In the genomic region with DNA sequence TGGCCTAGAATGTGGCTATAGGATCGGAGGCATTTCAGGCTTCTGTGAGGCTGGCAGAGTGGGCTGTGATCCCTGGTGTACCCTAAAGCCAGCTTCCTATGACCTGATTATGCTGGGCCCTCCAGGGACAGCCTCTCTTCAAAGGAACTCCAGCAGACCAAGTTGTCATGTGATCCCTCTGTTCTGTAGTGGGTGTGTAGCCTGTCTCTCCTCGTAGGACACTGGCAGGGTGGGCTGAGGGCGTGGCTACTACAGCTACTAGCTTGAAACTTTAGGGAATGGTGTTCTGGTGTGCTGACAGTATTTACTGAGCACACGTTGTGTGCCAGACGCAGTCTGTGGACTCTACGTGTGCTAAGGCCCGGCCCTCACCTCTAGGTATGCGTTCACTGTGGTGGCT, we compare ENCODE assay signal across 12 mouse cellular contexts. TPM values are rescaled to one million over a fixed set of nuclear protein-coding genes. Genes with fewer than 3 reads are reported as not detected.
DNase-seq lines count a peak whose midpoint lies in the region; ATAC-seq and TF ChIP-seq lines count a peak whose summit lies in the region.
"Had no signal": no experiment of that assay in that cellular context is flagged by ENCODE, and none has a peak within 500 bp of the region (broad histone marks: within the 10 kb centered on the region; RNA-seq: fewer than 3 reads in every experiment).

No protein-coding gene starts in this region.

- no peak for TF ChIP-seq CTCF in midbrain, postnatal 0 days (IDR thresholded peaks at IDR 0.05)

- DNase-seq in heart, postnatal 10 days, result no peak
- DNase-seq in midbrain, postnatal 0 days (ENCODE audit: low spot score), result no peak
- DNase-seq in midbrain, embryonic 10.5 days (ENCODE audit: low spot score), result no peak
- DNase-seq in cerebellum, adult 9-11 months, result no peak
- no peak for DNase-seq in cerebellum, postnatal 4 days (ENCODE audit: low spot score in 2 of 2)
- DNase-seq: embryo, embryonic 11 days had no signal

- H3K27ac ChIP-seq in heart, embryonic 14.5 days (replicated peaks in 1 of 2; ENCODE audit: control insufficient read depth in 1 of 2, insufficient read depth in 1 of 2, low read depth in 2 of 2, low read length in 2 of 2), result peak overlapping the region in 1 of 2 experiments; percentile 58; a peak in 1 of 4 replicates
- H3K27ac ChIP-seq in midbrain, postnatal 0 days (ENCODE audit: low read depth, low read length), result no peak overlapping the region
- H3K27ac ChIP-seq in midbrain, embryonic 10.5 days (replicated peaks), result no peak overlapping the region
- peak overlapping the region; percentile 27; the same call in 1 of the 2 replicates for H3K27ac ChIP-seq in intestine, embryonic 16.5 days (ENCODE audit: low read length)
- H3K27ac ChIP-seq: forebrain, embryonic 15.5 days; hindbrain, embryonic 14.5 days had no signal

- H3K27me3 ChIP-seq in heart, embryonic 14.5 days (ENCODE audit: control insufficient read depth, insufficient read depth, low read length), result no peaks in the 10 kb centered on the region
- H3K27me3 ChIP-seq in midbrain, postnatal 0 days (ENCODE audit: insufficient read depth, low read length), result 0 out of 2 replicates have a peak, but pooled peaks cover 14% of the 10 kb centered on the region
- peaks cover 64% of the 10 kb centered on the region for H3K27me3 ChIP-seq in midbrain, embryonic 10.5 days (ENCODE audit: low read depth, poor library complexity, severe bottlenecking)
- H3K27me3 ChIP-seq in intestine, embryonic 16.5 days (replicated peaks; ENCODE audit: control insufficient read depth, insufficient read depth, low read length), result peaks cover 4% of the 10 kb centered on the region; the same call in 1 of the 2 replicates

- 50% methylated on average over 8 of the region's 8 CpGs for WGBS in heart, embryonic 14.5 days
- 68% methylated on average over 8 of the region's 8 CpGs for WGBS in midbrain, postnatal 0 days
- 71% methylated on average over 8 of the region's 8 CpGs for WGBS in midbrain, embryonic 10.5 days
- 62% methylated on average over 8 of the region's 8 CpGs for WGBS in intestine, embryonic 16.5 days

- H3K4me2 ChIP-seq in heart, embryonic 14.5 days (ENCODE audit: low read length), result no peak overlapping the region
- H3K4me2 ChIP-seq in midbrain, postnatal 0 days (ENCODE audit: low read depth, low read length, poor library complexity, severe bottlenecking), result no peak overlapping the region
- H3K4me2 ChIP-seq in intestine, embryonic 16.5 days (ENCODE audit: low read depth, low read length), result no peak overlapping the region
- H3K4me2 ChIP-seq: forebrain, embryonic 15.5 days; hindbrain, embryonic 14.5 days had no signal

- H3K9me3 ChIP-seq in heart, embryonic 14.5 days (ENCODE audit: control insufficient read depth, low read length), result no peaks in the 10 kb centered on the region
- H3K9me3 ChIP-seq in midbrain, postnatal 0 days (ENCODE audit: low read length), result no peaks in the 10 kb centered on the region
- H3K9me3 ChIP-seq in midbrain, embryonic 10.5 days (replicated peaks), result no peaks in the 10 kb centered on the region
- no peaks in the 10 kb centered on the region for H3K9me3 ChIP-seq in intestine, embryonic 16.5 days (ENCODE audit: control insufficient read depth, low read length)
- H3K9me3 ChIP-seq: forebrain, embryonic 15.5 days had no signal

- intact Hi-C loops in heart, postnatal 10 days (cut with DNase I), result no loop called here

- no peak overlapping the region for H3K4me3 ChIP-seq in heart, embryonic 14.5 days (ENCODE audit: control insufficient read depth in 1 of 2, insufficient read depth in 1 of 2, low read depth in 1 of 2, low read length in 2 of 2)
- H3K4me3 ChIP-seq in midbrain, postnatal 0 days (ENCODE audit: low read depth, low read length), result no peak overlapping the region
- no peak overlapping the region for H3K4me3 ChIP-seq in midbrain, embryonic 10.5 days
- no peak overlapping the region for H3K4me3 ChIP-seq in intestine, embryonic 16.5 days (ENCODE audit: low read length)
- H3K4me3 ChIP-seq: forebrain, embryonic 15.5 days had no signal

- H3K36me3 ChIP-seq in heart, embryonic 14.5 days (ENCODE audit: control insufficient read depth, insufficient read depth, low read length), result peaks cover 22% of the 10 kb centered on the region
- H3K36me3 ChIP-seq in midbrain, postnatal 0 days (ENCODE audit: insufficient read depth, low read length), result peaks cover 22% of the 10 kb centered on the region
- peaks cover 19% of the 10 kb centered on the region for H3K36me3 ChIP-seq in midbrain, embryonic 10.5 days
- H3K36me3 ChIP-seq in intestine, embryonic 16.5 days (ENCODE audit: control insufficient read depth, insufficient read depth, low read length), result peaks cover 13% of the 10 kb centered on the region
- H3K36me3 ChIP-seq: forebrain, embryonic 15.5 days had no signal

- H3K9ac ChIP-seq in heart, embryonic 14.5 days (ENCODE audit: low read length), result peak overlapping the region; percentile 21
- peak overlapping the region; percentile 24; the same call in 1 of the 2 replicates for H3K9ac ChIP-seq in midbrain, postnatal 0 days (replicated peaks; ENCODE audit: low read length, poor library complexity, severe bottlenecking)
- peak overlapping the region; percentile 40; the same call in 1 of the 2 replicates for H3K9ac ChIP-seq in intestine, embryonic 16.5 days (ENCODE audit: low read depth, low read length)
- H3K9ac ChIP-seq: forebrain, embryonic 15.5 days; hindbrain, embryonic 14.5 days had no signal

- peaks cover 36 to 79% of the 10 kb centered on the region in 2 experiments for H3K4me1 ChIP-seq in heart, embryonic 14.5 days (ENCODE audit: control insufficient read depth in 2 of 2, insufficient read depth in 2 of 2, low read length in 2 of 2)
- H3K4me1 ChIP-seq in midbrain, postnatal 0 days (ENCODE audit: insufficient read depth, low read length), result peaks cover 11% of the 10 kb centered on the region
- peaks cover 94% of the 10 kb centered on the region for H3K4me1 ChIP-seq in midbrain, embryonic 10.5 days
- peaks cover 73% of the 10 kb centered on the region for H3K4me1 ChIP-seq in intestine, embryonic 16.5 days (ENCODE audit: control insufficient read depth, insufficient read depth, low read length)

- ATAC-seq in heart, embryonic 14.5 days (ENCODE audit: insufficient number of reproducible peaks, insufficient read depth, low FRiP score, low read depth), result no peak
- no peak for ATAC-seq in midbrain, postnatal 0 days (ENCODE audit: low FRiP score)
- no peak for ATAC-seq in intestine, embryonic 16.5 days
- ATAC-seq: CD4-positive, CD25-positive, alpha-beta regulatory T cell, adult 4 months; forebrain, embryonic 15.5 days had no signal

RNA-seq across cellular contexts. Expression of a gene that starts 3.4 kb away (rescaled TPM):
- 3.7 and 6.5 TPM in 2 replicates for polyA plus RNA-seq in heart, embryonic 14.5 days (2014; fragmentation: Nextera tagmentation; extraction: Ambion mirVana)
- 10 to 100 TPM; 11.6 to 14.4 TPM for total RNA-seq in heart, postnatal 10 days (2021)
- 31.9 and 40.6 TPM in 2 replicates for total RNA-seq in midbrain, postnatal 0 days (2014; rRNA removed)
- polyA plus RNA-seq in midbrain, postnatal 0 days (2015; fragmentation: Nextera tagmentation; extraction: Ambion mirVana), result 13.6 and 15.4 TPM in 2 replicates
- 9.3 and 10.6 TPM in 2 replicates for polyA plus RNA-seq in midbrain, embryonic 10.5 days (2016; fragmentation: Nextera tagmentation; extraction: Ambion mirVana)
- 21.6 and 32.4 TPM in 2 replicates for polyA plus RNA-seq in intestine, embryonic 16.5 days (2015; fragmentation: Nextera tagmentation; extraction: Ambion mirVana)

RNA-seq across cellular contexts. Expression of a gene that starts 4.9 kb away (rescaled TPM):
- 0.28 and 0.38 TPM in 2 replicates for polyA plus RNA-seq in heart, embryonic 14.5 days (2014; fragmentation: Nextera tagmentation; extraction: Ambion mirVana)
- total RNA-seq in heart, postnatal 10 days (2021), result 1 to 10 TPM in 1 of 2 experiments, under 1 TPM in 1; 0.42 to 1.1 TPM
- 1.4 TPM in 1 of 2 replicates, not detected in the other for total RNA-seq in midbrain, postnatal 0 days (2014; rRNA removed)
- 0.47 and 0.54 TPM in 2 replicates for polyA plus RNA-seq in midbrain, postnatal 0 days (2015; fragmentation: Nextera tagmentation; extraction: Ambion mirVana)
- 0.38 and 0.39 TPM in 2 replicates for polyA plus RNA-seq in midbrain, embryonic 10.5 days (2016; fragmentation: Nextera tagmentation; extraction: Ambion mirVana)
- 1.4 and 2.7 TPM in 2 replicates for polyA plus RNA-seq in intestine, embryonic 16.5 days (2015; fragmentation: Nextera tagmentation; extraction: Ambion mirVana)

RNA-seq across cellular contexts. Expression of a gene that starts 10.4 kb away (rescaled TPM):
- 94.2 and 97.0 TPM in 2 replicates for polyA plus RNA-seq in heart, embryonic 14.5 days (2014; fragmentation: Nextera tagmentation; extraction: Ambion mirVana)
- 100 to 1,000 TPM in 1 of 2 experiments, 10 to 100 TPM in 1; 88.1 to 105 TPM for total RNA-seq in heart, postnatal 10 days (2021)
- total RNA-seq in midbrain, postnatal 0 days (2014; rRNA removed), result 9.6 and 12.6 TPM in 2 replicates
- 23.4 and 24.5 TPM in 2 replicates for polyA plus RNA-seq in midbrain, postnatal 0 days (2015; fragmentation: Nextera tagmentation; extraction: Ambion mirVana)
- polyA plus RNA-seq in midbrain, embryonic 10.5 days (2016; fragmentation: Nextera tagmentation; extraction: Ambion mirVana), result 102 and 115 TPM in 2 replicates
- polyA plus RNA-seq in intestine, embryonic 16.5 days (2015; fragmentation: Nextera tagmentation; extraction: Ambion mirVana), result 69.0 and 71.4 TPM in 2 replicates

RNA-seq across cellular contexts. Expression of a gene that starts 17.6 kb away (rescaled TPM):
- polyA plus RNA-seq in heart, embryonic 14.5 days (2014; fragmentation: Nextera tagmentation; extraction: Ambion mirVana), result 64.6 and 67.0 TPM in 2 replicates
- total RNA-seq in heart, postnatal 10 days (2021), result 10 to 100 TPM; 39.7 to 41.2 TPM
- total RNA-seq in midbrain, postnatal 0 days (2014; rRNA removed), result 92.6 and 98.3 TPM in 2 replicates
- 147 and 149 TPM in 2 replicates for polyA plus RNA-seq in midbrain, postnatal 0 days (2015; fragmentation: Nextera tagmentation; extraction: Ambion mirVana)
- polyA plus RNA-seq in midbrain, embryonic 10.5 days (2016; fragmentation: Nextera tagmentation; extraction: Ambion mirVana), result 138 and 146 TPM in 2 replicates
- 73.2 and 78.7 TPM in 2 replicates for polyA plus RNA-seq in intestine, embryonic 16.5 days (2015; fragmentation: Nextera tagmentation; extraction: Ambion mirVana)

RNA-seq across cellular contexts. Expression of a gene that starts 17.7 kb away (rescaled TPM):
- 0.11 TPM in 1 of 2 replicates, not detected in the other for polyA plus RNA-seq in heart, embryonic 14.5 days (2014; fragmentation: Nextera tagmentation; extraction: Ambion mirVana)
- 1 to 10 TPM; 4.8 to 6.1 TPM for total RNA-seq in heart, postnatal 10 days (2021)
- total RNA-seq in midbrain, postnatal 0 days (2014; rRNA removed), result 0.09 and 0.16 TPM in 2 replicates
- not detected in 2 replicates for polyA plus RNA-seq in midbrain, postnatal 0 days (2015; fragmentation: Nextera tagmentation; extraction: Ambion mirVana)
- not detected in 2 replicates for polyA plus RNA-seq in midbrain, embryonic 10.5 days (2016; fragmentation: Nextera tagmentation; extraction: Ambion mirVana)
- 0.06 and 0.12 TPM in 2 replicates for polyA plus RNA-seq in intestine, embryonic 16.5 days (2015; fragmentation: Nextera tagmentation; extraction: Ambion mirVana)
- polyA plus RNA-seq: forebrain, embryonic 15.5 days; hindbrain, embryonic 14.5 days; stomach, embryonic 14.5 days had no signal
